Mouse (Mus musculus): Measurements from ENCODE around the gene Flg2. TPM values are rescaled to one million over a fixed set of nuclear protein-coding genes. Genes with fewer than 3 reads are reported as not detected.
A peak's percentile ranks its signal among the peaks of the same experiment; 100 is the strongest.

The Flg2 gene
- not detected in 2 replicates for polyA plus RNA-seq (2012; rRNA removed)

GRCm38 (mm10) chr3:93196978-93197377 lies at the start of gene Flg2:
Gene Flg2 (plus strand): TSS chr3:93197278.
- 67% methylated on average over 3 of the region's 3 CpGs for WGBS
- DNase-seq (ENCODE audit: low read depth, low spot score), result no peak

- WGBS, result 11% methylated on average over 6 of the region's 6 CpGs
- DNase-seq (ENCODE audit: low read depth, low spot score), result peak; percentile 38
Observed at GRCm38 (mm10) chr3:93162502-93162901, 34.6 kb upstream of the Flg2 start.

GRCm38 (mm10) chr3:93162996-93163592 lies 34.0 kb upstream of the Flg2 start:
- no peak for DNase-seq (ENCODE audit: low read depth, low spot score)
- 44% methylated on average over 1 of the region's 1 CpGs for WGBS

GRCm38 (mm10) chr3:93180856-93181255 lies 16.2 kb upstream of the Flg2 start:
- WGBS, result 84% methylated on average over 4 of the region's 4 CpGs

GRCm38 (mm10) chr3:93201955-93202354 lies 4.9 kb downstream of the Flg2 start:
- WGBS, result 90% methylated on average over 2 of the region's 2 CpGs
- DNase-seq (ENCODE audit: low read depth, low spot score), result no peak

More at GRCm38 (mm10) chr3:93180856-93181255, 16.2 kb upstream of the Flg2 start:
- no peak for DNase-seq (ENCODE audit: low read depth, low spot score)

GRCm38 (mm10) chr3:93202499-93202898 lies 5.4 kb downstream of the Flg2 start:
- no peak for DNase-seq (ENCODE audit: low read depth, low spot score)
- WGBS, result 93% methylated on average over 4 of the region's 4 CpGs

Other genes starting within 250 kb of the Flg2 start
- not detected in 2 replicates for gene Lce3d, start 239.9 kb upstream of the Flg2 start, polyA plus RNA-seq (2012; rRNA removed)
- not detected in 2 replicates for gene Lce3e, start 230.2 kb upstream of the Flg2 start, polyA plus RNA-seq (2012; rRNA removed)
- gene Lce3f, start 205.1 kb upstream of the Flg2 start, polyA plus RNA-seq (2012; rRNA removed), result not detected in 2 replicates
- 0.18 and 0.21 TPM in 2 replicates for gene Crct1, start 181.6 kb upstream of the Flg2 start, polyA plus RNA-seq (2012; rRNA removed)
- not detected in 2 replicates for gene Lce1m, start 178.2 kb upstream of the Flg2 start, polyA plus RNA-seq (2012; rRNA removed)
- not detected in 2 replicates for gene Gm4858, start 128.5 kb upstream of the Flg2 start, polyA plus RNA-seq (2012; rRNA removed)
- not detected in 2 replicates for gene Crnn, start 52.5 kb upstream of the Flg2 start, polyA plus RNA-seq (2012; rRNA removed)
- gene Flg, start 76.2 kb downstream of the Flg2 start, polyA plus RNA-seq (2012; rRNA removed), result 0.05 TPM in 1 of 2 replicates, not detected in the other
- not detected in 2 replicates for gene Hrnr, start 122.5 kb downstream of the Flg2 start, polyA plus RNA-seq (2012; rRNA removed)
- gene Rptn, start 196.4 kb downstream of the Flg2 start, polyA plus RNA-seq (2012; rRNA removed), result 0.04 TPM in 1 of 2 replicates, not detected in the other
- 0.05 TPM in 2 replicates for gene Tchh, start 245.1 kb downstream of the Flg2 start, polyA plus RNA-seq (2012; rRNA removed)

Data from large intestine, adult 2 months (tissue).